Mouse (Mus musculus) midbrain, embryonic 15.5 days (tissue): Measurements from ENCODE around the gene Dclre1a. TPM values are rescaled to one million over a fixed set of nuclear protein-coding genes. Genes with fewer than 3 reads are reported as not detected.
"Not testable (repeated sequence)": the region's sequence is repeated elsewhere in the genome, so short reads cannot be mapped to it uniquely, and the experiment has no call there.

Experiments used
- ATAC-seq: fragments of 200-750 bp; cut with Nextera tagmentation; replicated peaks from 2 replicates; pipeline ENCODE4 v1.8.0; 2017; ENCODE audit warnings: moderate TSS enrichment
- H3K27ac ChIP-seq: fragments of 300-500 bp; sonication (generic); 2 replicates; pipeline ENCODE4 v1.5.1; 2015; ENCODE audit warnings: mild to moderate bottlenecking, inconsistent platforms
- H3K27me3 ChIP-seq: fragments of 300-500 bp; sonication (generic); replicated peaks from 2 replicates; pipeline ENCODE4 v1.6.1; 2015; ENCODE audit warnings: inconsistent platforms
- H3K36me3 ChIP-seq: fragments of 300-500 bp; sonication (generic); replicated peaks from 2 replicates; pipeline ENCODE4 v1.6.1; 2015; ENCODE audit warnings: inconsistent platforms
- H3K4me1 ChIP-seq: fragments of 300-500 bp; sonication (generic); 2 replicates; pipeline ENCODE4 v1.6.1; 2015; ENCODE audit warnings: inconsistent platforms
- H3K4me2 ChIP-seq: fragments of 300-500 bp; sonication (generic); 2 replicates; pipeline ENCODE4 v1.6.1; 2015; ENCODE audit warnings: inconsistent platforms, mild to moderate bottlenecking, moderate library complexity
- H3K4me3 ChIP-seq: fragments of 300-500 bp; sonication (generic); 2 replicates; pipeline ENCODE4 v1.5.1; 2015; ENCODE audit warnings: mild to moderate bottlenecking, inconsistent platforms
- H3K9ac ChIP-seq: fragments of 300-500 bp; sonication (generic); 2 replicates; pipeline ENCODE4 v1.6.1; 2015; ENCODE audit warnings: mild to moderate bottlenecking, inconsistent platforms
- H3K9me3 ChIP-seq: fragments of 300-500 bp; sonication (generic); 2 replicates; pipeline ENCODE4 v1.6.1; 2016; ENCODE audit warnings: inconsistent platforms
- WGBS: fragments of 180-500 bp; shearing (Covaris S2); methylation state at CpG from one replicate; pipeline ENCODE4 v1.1.7; 2015; ENCODE audit warnings: mixed read lengths; 5-methylcytosine and 5-hydroxymethylcytosine counted together
- polyA plus RNA-seq: library from polyadenylated mRNA; unstranded; fragments of >200 nt; fragmentation: Nextera tagmentation; extraction: Ambion mirVana; gene quantifications from 2 replicates; pipeline ENCODE4 v1.2.1, GENCODE M21; 2015

Dclre1a gene
- polyA plus RNA-seq, 1 experiment from 2014 or later, result 12.6 TPM

GRCm38 (mm10) chr19:56494157-56494556 is 53.9 kb downstream of the Dclre1a start:
- H3K4me2 ChIP-seq, H3K4me3 ChIP-seq, ATAC-seq, H3K27ac ChIP-seq, H3K27me3 ChIP-seq, H3K4me1 ChIP-seq, H3K36me3 ChIP-seq, H3K9me3 ChIP-seq, H3K9ac ChIP-seq: not testable (repeated sequence)
- no CpG with 5 or more reads among the region's 2 CpGs for WGBS

DNA sequence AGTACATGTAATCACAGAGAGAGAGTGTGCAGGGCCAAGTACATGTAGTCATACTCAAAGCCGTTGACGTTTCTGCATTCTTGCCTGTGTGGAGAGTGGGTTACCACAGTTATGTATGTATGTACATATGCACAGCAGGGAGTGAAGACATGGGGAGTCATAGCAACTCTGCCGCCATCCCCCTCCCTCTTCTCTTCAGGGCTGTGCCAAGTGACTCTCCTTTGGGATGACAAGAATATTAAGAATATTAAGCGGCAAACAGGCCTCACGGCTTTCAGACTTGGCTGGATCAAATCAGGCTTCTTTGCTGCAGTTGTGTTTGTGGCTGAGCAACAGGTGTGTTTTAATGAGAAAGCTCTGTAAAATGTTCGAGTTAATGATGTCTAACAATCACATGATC is 58.4 kb downstream of the Dclre1a start:
- no peak overlapping the region for H3K27ac ChIP-seq
- peaks cover 14% of the 10 kb centered on the region for H3K4me1 ChIP-seq
- no peaks in the 10 kb centered on the region for H3K9me3 ChIP-seq
- H3K4me2 ChIP-seq, result no peak overlapping the region
- no peak overlapping the region for H3K4me3 ChIP-seq
- no peaks in the 10 kb centered on the region for H3K27me3 ChIP-seq
- no peak overlapping the region for H3K9ac ChIP-seq
- no peaks in the 10 kb centered on the region for H3K36me3 ChIP-seq
- no peak for ATAC-seq
- WGBS, result 87% methylated on average over 6 of the region's 6 CpGs

GRCm38 (mm10) chr19:56487339-56487738 is 60.7 kb downstream of the Dclre1a start:
- no peak overlapping the region for H3K4me2 ChIP-seq
- H3K27ac ChIP-seq, result no peak overlapping the region
- H3K4me1 ChIP-seq, result peaks cover 14% of the 10 kb centered on the region
- no peaks in the 10 kb centered on the region for H3K27me3 ChIP-seq
- no peak overlapping the region for H3K9ac ChIP-seq
- ATAC-seq, result no peak
- 95% methylated on average over 2 of the region's 2 CpGs for WGBS
- H3K4me3 ChIP-seq, result no peak overlapping the region
- H3K36me3 ChIP-seq, result no peaks in the 10 kb centered on the region
- no peaks in the 10 kb centered on the region for H3K9me3 ChIP-seq

GRCm38 (mm10) chr19:56486926-56487325 is 61.1 kb downstream of the Dclre1a start:
- no peak for ATAC-seq
- no peaks in the 10 kb centered on the region for H3K36me3 ChIP-seq
- 87% methylated on average over 7 of the region's 7 CpGs for WGBS

GRCm38 (mm10) chr19:56485376-56486271 is 62.4 kb downstream of the Dclre1a start:
- H3K27ac ChIP-seq, result no peak overlapping the region
- WGBS, result 44% methylated on average over 13 of the region's 13 CpGs
- H3K9ac ChIP-seq, result no peak overlapping the region
- no peaks in the 10 kb centered on the region for H3K36me3 ChIP-seq
- H3K4me3 ChIP-seq, result no peak overlapping the region
- H3K4me1 ChIP-seq, result peaks cover 14% of the 10 kb centered on the region
- no peaks in the 10 kb centered on the region for H3K27me3 ChIP-seq
- ATAC-seq, result no peak
- H3K9me3 ChIP-seq, result no peaks in the 10 kb centered on the region
- no peak overlapping the region for H3K4me2 ChIP-seq

More at GRCm38 (mm10) chr19:56486926-56487325, 61.1 kb downstream of the Dclre1a start:
- no peak overlapping the region for H3K4me3 ChIP-seq
- H3K4me2 ChIP-seq, result no peak overlapping the region
- peaks cover 14% of the 10 kb centered on the region for H3K4me1 ChIP-seq
- H3K9ac ChIP-seq, result no peak overlapping the region
- no peak overlapping the region for H3K27ac ChIP-seq
- H3K9me3 ChIP-seq, result no peaks in the 10 kb centered on the region
- H3K27me3 ChIP-seq, result no peaks in the 10 kb centered on the region

DNA sequence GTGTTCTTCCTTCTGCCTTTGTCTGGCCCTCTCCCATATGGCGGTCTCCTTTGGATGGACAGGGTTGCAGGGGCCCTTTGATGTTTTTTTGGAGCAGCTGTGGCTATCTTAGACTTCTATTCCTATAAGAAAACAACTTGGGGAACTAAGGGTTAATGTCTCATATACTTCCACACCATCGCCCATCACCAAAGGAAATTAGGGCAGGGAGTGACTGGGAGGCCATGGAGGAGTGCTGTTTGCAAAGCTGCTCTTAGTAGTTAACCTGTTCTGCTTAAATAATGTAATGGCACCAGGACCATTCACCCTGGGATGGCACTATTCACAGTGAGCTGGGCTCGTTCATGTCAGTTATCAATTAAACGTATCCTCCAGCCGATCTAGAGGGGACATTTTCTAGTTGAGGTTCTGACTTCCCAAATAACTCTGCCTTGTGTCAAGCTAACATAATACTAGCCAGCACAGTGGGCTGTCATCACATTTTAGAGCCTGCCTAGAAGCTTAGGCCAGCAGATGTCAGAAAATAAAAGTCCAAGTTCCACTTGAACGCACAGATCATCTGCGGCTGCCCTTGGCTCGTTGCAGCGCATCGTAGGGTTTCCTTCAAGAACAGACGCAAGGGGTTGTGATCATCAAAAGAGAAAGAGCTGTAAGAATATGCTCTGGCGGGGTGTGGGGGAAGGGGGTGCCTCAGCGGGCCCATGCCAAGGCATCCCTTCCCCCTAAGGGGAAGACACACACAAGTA is 63.2 kb downstream of the Dclre1a start:
- Histone ChIP-seq H3K9ac (no peak overlapping the region), H3K9me3 (no peaks in the 10 kb centered on the region), H3K4me2 (no peak overlapping the region), H3K36me3 (no peaks in the 10 kb centered on the region), H3K27me3 (no peaks in the 10 kb centered on the region), H3K27ac (no peak overlapping the region), H3K4me3 (no peak overlapping the region), H3K4me1 (peaks cover 14% of the 10 kb centered on the region)
- no peak for ATAC-seq
- WGBS, result 41% methylated on average over 13 of the region's 13 CpGs

Other genes starting within 250 kb of the Dclre1a start
- 0.49 and 0.56 TPM in 2 replicates for gene Nrap, start 158.2 kb downstream of the Dclre1a start, polyA plus RNA-seq
- gene Casp7, start 151.1 kb downstream of the Dclre1a start, polyA plus RNA-seq, result 22.0 and 23.5 TPM in 2 replicates
- gene Plekhs1, start 86.6 kb downstream of the Dclre1a start, polyA plus RNA-seq, result 0.22 and 0.39 TPM in 2 replicates
- gene Nhlrc2, start within 50 bp of the Dclre1a start, polyA plus RNA-seq, result 9.6 and 10.7 TPM in 2 replicates
- gene Adrb1, start 174.0 kb upstream of the Dclre1a start, polyA plus RNA-seq, result 1.3 and 1.4 TPM in 2 replicates